Mouse (Mus musculus) adrenal gland, postnatal 14 days (tissue): ENCODE measurements around the gene Tnni3. TPM values are rescaled to one million over a fixed set of nuclear protein-coding genes. Genes with fewer than 3 reads are reported as not detected.

Source experiments
- DNase-seq: peaks from one replicate; pipeline ENCODE4 v3.0.0; 2021; ENCODE audit warnings: mixed read lengths
- total RNA-seq: library from RNA; stranded (reverse); gene quantifications from 2 replicates; pipeline ENCODE4 v1.2.3, GENCODE M21; 2021

Tnni3 gene
- total RNA-seq, 1 experiment from 2014 or later = 0.85 TPM

GRCm38 (mm10) chr7:4498251-4498650, 25.8 kb downstream of the Tnni3 start:
- DNase-seq = peak; percentile 81

GRCm38 (mm10) chr7:4497271-4497903, 26.6 kb downstream of the Tnni3 start:
- DNase-seq = no peak

GRCm38 (mm10) chr7:4496468-4496867, 27.6 kb downstream of the Tnni3 start:
- peak; percentile 46 for DNase-seq

GRCm38 (mm10) chr7:4493991-4494390, 30.0 kb downstream of the Tnni3 start:
- no peak for DNase-seq

GRCm38 (mm10) chr7:4492284-4493224, 31.5 kb downstream of the Tnni3 start:
- DNase-seq = no peak

GRCm38 (mm10) chr7:4491308-4491707, 32.7 kb downstream of the Tnni3 start:
- DNase-seq = no peak

- no peak for DNase-seq
Observed at GRCm38 (mm10) chr7:4482281-4482680, 41.7 kb downstream of the Tnni3 start.

GRCm38 (mm10) chr7:4479674-4480073, 44.4 kb downstream of the Tnni3 start:
- peak; percentile 61 for DNase-seq

- DNase-seq = no peak
Observed at GRCm38 (mm10) chr7:4478796-4479291, 45.2 kb downstream of the Tnni3 start.

GRCm38 (mm10) chr7:4478021-4478795, 45.8 kb downstream of the Tnni3 start:
- DNase-seq = peak; percentile 87

- no peak for DNase-seq
Observed at GRCm38 (mm10) chr7:4473940-4474339, 50.1 kb downstream of the Tnni3 start.

- DNase-seq = peak; percentile 90
Observed at GRCm38 (mm10) chr7:4471179-4471555, 52.9 kb downstream of the Tnni3 start.

- peak; percentile 78 for DNase-seq
Observed at GRCm38 (mm10) chr7:4470275-4471178, 53.5 kb downstream of the Tnni3 start.

Other genes starting within 250 kb of the Tnni3 start
- 0.49 TPM in 1 of 2 replicates, not detected in the other for gene Ncr1, start 186.5 kb downstream of the Tnni3 start, total RNA-seq
- gene Gp6, start 126.5 kb downstream of the Tnni3 start, total RNA-seq = 0.15 and 0.38 TPM in 2 replicates
- 26.1 and 31.7 TPM in 2 replicates for gene Rdh13, start 78.6 kb downstream of the Tnni3 start, total RNA-seq
- 5.9 TPM in 2 replicates for gene Eps8l1, start 63.6 kb downstream of the Tnni3 start, total RNA-seq
- 83.4 and 90.8 TPM in 2 replicates for gene Ppp1r12c, start 22.5 kb downstream of the Tnni3 start, total RNA-seq
- gene Tnnt1, start 7.8 kb downstream of the Tnni3 start, total RNA-seq = 1.1 and 2.0 TPM in 2 replicates
- 0.63 and 0.75 TPM in 2 replicates for gene Dnaaf3, start 8.2 kb upstream of the Tnni3 start, total RNA-seq
- gene Syt5, start 23.3 kb upstream of the Tnni3 start, total RNA-seq = 8.2 and 11.6 TPM in 2 replicates
- gene Ptprh, start 79.8 kb upstream of the Tnni3 start, total RNA-seq = not detected in 2 replicates
- 8.8 and 16.2 TPM in 2 replicates for gene Tmem86b, start 107.2 kb upstream of the Tnni3 start, total RNA-seq
- gene Ppp6r1, start 134.8 kb upstream of the Tnni3 start, total RNA-seq = 80.9 and 86.1 TPM in 2 replicates
- gene Hspbp1, start 160.8 kb upstream of the Tnni3 start, total RNA-seq = 34.0 and 37.9 TPM in 2 replicates
- gene Brsk1, start 166.4 kb upstream of the Tnni3 start, total RNA-seq = 6.0 and 8.4 TPM in 2 replicates
- 0.30 and 0.79 TPM in 2 replicates for gene Tmem150b, start 201.0 kb upstream of the Tnni3 start, total RNA-seq
- 60.3 and 70.7 TPM in 2 replicates for gene Kmt5c, start 215.9 kb upstream of the Tnni3 start, total RNA-seq
- gene Cox6b2, start 228.9 kb upstream of the Tnni3 start, total RNA-seq = 28.1 and 31.3 TPM in 2 replicates
- not detected in 2 replicates for gene Fam71e2, start 247.1 kb upstream of the Tnni3 start, total RNA-seq